Mouse (Mus musculus): ENCODE results near the gene Cyth1. TPM values are rescaled to one million over a fixed set of nuclear protein-coding genes. Genes with fewer than 3 reads are reported as not detected.

The Cyth1 gene
- polyA plus RNA-seq, 1 experiment from 2014 or later: 28.5 TPM

DNA sequence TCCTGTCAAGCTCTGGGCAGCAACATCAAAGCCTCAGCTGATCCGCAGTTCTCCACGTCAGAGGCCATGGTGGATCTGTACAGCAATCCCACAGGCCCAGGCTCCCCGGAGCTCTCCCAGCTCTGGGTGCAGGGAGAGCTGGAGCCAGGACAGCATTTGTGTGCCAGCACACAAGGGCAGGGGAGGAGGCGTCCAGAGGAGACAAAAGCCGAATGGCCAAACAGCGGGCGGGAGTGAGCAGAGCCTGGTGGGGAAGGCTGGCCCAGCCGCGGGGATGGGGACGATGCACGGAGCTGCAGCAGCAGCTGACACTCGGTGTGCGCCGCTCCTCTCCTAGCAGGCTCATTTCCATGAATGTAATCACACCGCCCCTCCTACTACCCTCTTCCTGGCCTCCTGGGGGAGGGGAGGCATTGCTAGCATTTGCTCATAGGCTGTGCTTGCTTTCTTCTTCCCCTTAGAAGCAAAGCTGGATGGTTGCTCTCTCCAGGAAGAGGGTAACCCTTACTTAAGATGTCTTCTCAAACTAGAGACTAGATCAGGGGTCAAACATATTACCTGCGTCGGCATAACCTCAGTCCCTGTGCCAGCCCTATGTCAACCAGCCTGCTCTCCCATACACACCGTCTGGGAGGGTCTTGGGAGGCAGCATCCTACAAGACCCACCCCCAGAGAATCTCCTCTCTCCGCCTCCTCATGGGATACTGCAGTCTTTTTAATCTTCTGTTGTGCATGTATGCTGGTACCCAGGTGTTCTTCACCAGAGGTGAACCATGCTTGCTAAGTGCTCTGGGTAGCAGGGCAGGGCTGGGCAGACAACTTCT, 45.8 kb downstream of the Cyth1 start:
- peaks cover 68% of the 10 kb centered on the region for H3K4me1 ChIP-seq
- peak overlapping the region; percentile 72 for H3K4me2 ChIP-seq (replicated peaks)
- peak overlapping the region; percentile 51 for H3K4me3 ChIP-seq
- H3K9ac ChIP-seq (replicated peaks): peak overlapping the region; percentile 71
- H3K9me3 ChIP-seq: no peaks in the 10 kb centered on the region
- no peaks in the 10 kb centered on the region for H3K27me3 ChIP-seq
- H3K27ac ChIP-seq (replicated peaks): peak overlapping the region; percentile 97
- H3K36me3 ChIP-seq: no peaks in the 10 kb centered on the region
- 3% methylated on average over 19 of the region's 19 CpGs for WGBS
- ATAC-seq (ENCODE audit: low FRiP score, low read depth): peak; percentile 92

DNA sequence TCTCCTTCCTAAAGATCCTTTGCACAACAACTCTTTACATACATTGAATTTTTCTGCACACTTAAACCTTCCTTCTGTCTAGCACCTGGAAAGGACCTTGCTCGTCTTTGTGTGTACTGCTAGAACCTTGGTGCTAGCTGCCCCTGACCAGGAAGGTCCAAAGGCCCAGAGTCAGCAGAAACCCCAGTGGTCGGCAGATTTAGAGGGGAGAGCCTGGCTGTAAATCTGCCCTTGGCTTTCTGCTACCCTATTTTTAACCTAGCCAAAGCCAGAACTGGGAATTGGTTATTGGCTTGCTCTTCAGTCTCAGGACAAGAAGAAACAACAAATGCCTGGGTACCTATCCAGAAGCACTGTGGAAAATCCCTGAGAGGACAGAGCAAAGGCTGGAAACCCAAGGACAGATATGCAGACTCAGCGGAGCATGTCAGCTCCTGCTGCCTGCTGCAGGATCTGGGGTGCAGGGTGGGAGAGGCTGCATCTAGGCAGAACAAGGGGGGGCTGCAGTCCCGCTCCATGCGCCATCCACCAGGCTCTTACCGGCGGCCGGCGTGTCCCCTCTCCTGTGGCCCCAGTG, 46.5 kb downstream of the Cyth1 start:
- Histone ChIP-seq H3K36me3 (no peaks in the 10 kb centered on the region), H3K27me3 (no peaks in the 10 kb centered on the region), H3K4me1 (peaks cover 69% of the 10 kb centered on the region), H3K4me3 (peak overlapping the region; percentile 51), H3K4me2 (replicated peaks) (peak overlapping the region; percentile 72), H3K9ac (replicated peaks) (peak overlapping the region; percentile 71), H3K9me3 (no peaks in the 10 kb centered on the region), H3K27ac (replicated peaks) (peak overlapping the region; percentile 97)
- no peak for ATAC-seq (ENCODE audit: low FRiP score, low read depth)
- WGBS: 8% methylated on average over 9 of the region's 9 CpGs

DNA sequence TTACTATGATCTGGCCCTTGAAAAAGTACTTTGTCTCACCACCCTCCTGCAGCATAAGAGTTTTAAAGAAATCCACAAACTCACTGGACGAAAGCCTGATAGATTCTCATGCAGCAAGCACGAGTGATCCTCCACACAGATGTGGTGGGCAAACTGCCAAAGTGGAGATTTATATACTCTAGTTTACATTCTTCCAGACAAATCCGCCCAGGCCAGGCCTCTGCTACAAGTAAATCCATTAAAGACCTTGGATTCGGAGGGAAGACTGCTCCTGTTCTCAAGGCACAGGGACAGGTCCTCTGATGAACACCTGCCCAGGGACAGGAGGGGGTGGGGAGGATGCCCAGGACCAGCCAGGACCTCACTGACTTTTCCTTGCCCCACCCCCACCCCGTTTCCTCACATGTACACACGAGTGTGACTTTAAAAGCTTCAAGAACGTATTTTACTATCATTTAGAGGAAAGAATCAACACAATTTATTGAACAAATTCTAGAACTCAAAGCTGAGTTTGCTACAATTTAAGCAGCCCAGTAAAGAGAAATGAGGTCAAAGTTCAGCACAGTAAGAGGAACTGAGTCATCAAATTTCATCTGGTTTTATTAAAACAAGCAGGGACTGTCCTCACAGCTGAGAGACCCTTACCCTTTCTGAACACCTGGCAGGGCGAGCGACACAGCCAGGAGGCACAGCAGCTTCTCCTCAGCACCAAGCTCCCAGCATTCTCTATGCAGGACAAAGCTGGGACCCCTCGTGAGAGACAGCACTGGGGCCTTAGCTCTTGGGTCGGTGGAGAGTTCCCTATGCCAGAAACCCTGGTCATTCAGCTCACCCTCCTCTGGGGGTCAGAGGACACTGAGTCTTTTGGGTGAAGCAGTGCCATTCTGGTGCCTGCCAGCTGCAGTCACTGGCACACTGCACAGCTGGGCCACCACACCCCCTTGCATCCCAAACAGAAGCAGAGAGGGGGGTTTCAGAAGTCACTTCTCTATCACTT, 47.3 kb downstream of the Cyth1 start:
- Histone ChIP-seq H3K27ac (replicated peaks) (peak overlapping the region; percentile 97), H3K27me3 (no peaks in the 10 kb centered on the region), H3K4me3 (peak overlapping the region; percentile 51), H3K4me1 (peaks cover 77% of the 10 kb centered on the region), H3K4me2 (replicated peaks) (peak overlapping the region; percentile 72), H3K9ac (replicated peaks) (peak overlapping the region; percentile 71), H3K36me3 (no peaks in the 10 kb centered on the region), H3K9me3 (no peaks in the 10 kb centered on the region)
- 37% methylated on average over 11 of the region's 11 CpGs for whole genome bisulfite sequencing
- no peak for ATAC-seq (ENCODE audit: low FRiP score, low read depth)

DNA sequence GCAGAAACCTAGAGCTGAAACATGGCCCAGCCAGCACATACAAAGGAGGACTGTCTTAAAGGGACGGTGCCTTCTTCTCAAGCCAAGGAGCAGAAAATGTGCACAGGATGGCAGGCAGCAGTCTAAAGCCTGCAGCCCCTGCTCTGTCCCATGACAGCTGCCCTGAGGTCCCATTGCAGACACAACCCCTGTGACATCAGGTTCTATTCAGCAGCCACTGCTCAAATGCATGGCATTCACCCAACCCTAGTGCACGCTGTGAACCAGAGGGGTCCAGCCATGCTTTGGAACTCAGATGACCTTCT, 50.1 kb downstream of the Cyth1 start:
- ATAC-seq (ENCODE audit: low FRiP score, low read depth): no peak
- Histone ChIP-seq H3K4me1 (peaks cover 76% of the 10 kb centered on the region), H3K36me3 (no peaks in the 10 kb centered on the region; the same call in 1 of the 2 replicates), H3K27ac (replicated peaks) (peak overlapping the region; percentile 86), H3K4me2 (replicated peaks) (peak overlapping the region; percentile 52), H3K4me3 (peak overlapping the region; percentile 14; the same call in 1 of the 2 replicates), H3K9ac (replicated peaks) (peak overlapping the region; percentile 47), H3K9me3 (no peaks in the 10 kb centered on the region), H3K27me3 (no peaks in the 10 kb centered on the region)
- 18% methylated on average over 2 of the region's 2 CpGs for WGBS

DNA sequence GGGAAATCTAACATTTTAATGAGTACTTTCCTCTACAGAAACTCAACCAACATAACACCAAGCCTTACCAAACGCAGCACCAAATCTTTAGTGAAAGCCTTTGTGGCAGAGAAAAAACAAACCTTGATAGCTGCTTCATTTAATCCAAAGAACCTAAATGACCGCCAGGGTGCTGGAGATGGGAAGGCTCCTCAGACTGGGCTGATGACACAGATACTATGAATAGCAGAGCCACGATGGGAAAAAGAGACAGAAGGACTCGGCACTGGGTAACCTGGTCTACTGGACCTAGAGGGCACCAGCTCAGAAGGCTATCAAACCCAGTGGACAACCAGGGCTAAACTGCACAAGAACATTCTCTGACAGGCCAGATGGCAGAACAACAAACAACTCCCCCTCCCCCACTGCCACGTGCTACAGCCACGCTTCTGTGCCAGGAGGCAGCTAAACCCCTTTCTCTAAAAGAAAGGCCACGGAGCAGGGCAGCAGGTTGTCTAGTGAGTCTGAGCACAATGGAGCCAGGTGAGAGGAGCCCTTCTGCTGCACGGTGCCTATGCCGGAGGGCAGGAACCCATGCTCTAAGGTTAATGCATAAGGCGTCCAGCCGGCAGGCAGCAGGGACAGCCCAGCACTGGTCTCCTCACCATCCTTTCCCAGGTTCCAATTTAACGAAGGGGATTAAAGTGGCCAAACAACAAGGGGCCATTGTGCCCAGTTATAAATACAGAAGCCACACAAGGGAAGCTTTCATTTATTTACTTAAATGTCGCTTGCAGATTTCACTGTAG, 50.7 kb downstream of the Cyth1 start:
- H3K4me3 ChIP-seq: peak overlapping the region; percentile 14; the same call in 1 of the 2 replicates
- H3K36me3 ChIP-seq: peaks cover 5% of the 10 kb centered on the region; the same call in 1 of the 2 replicates
- H3K9me3 ChIP-seq: no peaks in the 10 kb centered on the region
- ATAC-seq (ENCODE audit: low FRiP score, low read depth): peak; percentile 14; the same call in 1 of the 2 replicates
- H3K4me1 ChIP-seq: peaks cover 71% of the 10 kb centered on the region
- H3K9ac ChIP-seq (replicated peaks): peak overlapping the region; percentile 47
- H3K4me2 ChIP-seq (replicated peaks): peak overlapping the region; percentile 52
- 26% methylated on average over 13 of the region's 13 CpGs for WGBS
- no peaks in the 10 kb centered on the region for H3K27me3 ChIP-seq
- peak overlapping the region; percentile 86 for H3K27ac ChIP-seq (replicated peaks)

DNA sequence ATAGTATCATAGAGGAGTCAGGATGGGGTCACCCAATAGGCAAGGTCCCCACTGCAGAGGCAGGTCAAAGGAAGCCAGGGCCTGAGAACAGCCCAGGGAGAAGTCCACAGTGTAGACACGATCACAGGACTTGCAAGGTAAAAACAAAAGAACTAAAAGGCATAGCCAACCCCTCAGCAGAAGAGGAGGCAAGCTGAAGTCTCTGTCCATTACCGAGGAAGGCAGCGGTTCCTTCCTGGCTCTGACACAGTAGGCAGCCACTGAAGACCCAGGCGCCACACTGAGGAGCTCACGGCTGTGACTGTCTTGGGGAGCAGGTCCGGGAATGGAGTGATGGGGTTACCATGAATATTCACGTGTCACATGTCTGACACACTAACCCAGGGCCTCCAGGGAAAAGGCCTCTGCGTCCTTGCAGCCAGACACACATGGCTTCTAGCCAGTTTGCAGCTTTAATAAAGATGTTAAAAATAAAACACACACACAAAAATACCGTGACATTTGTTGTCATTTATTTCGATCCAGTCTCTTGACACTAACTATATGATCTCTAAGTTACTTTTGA, 51.5 kb downstream of the Cyth1 start:
- Histone ChIP-seq H3K4me2 (replicated peaks) (peak overlapping the region; percentile 25; the same call in 1 of the 2 replicates), H3K27ac (replicated peaks) (peak overlapping the region; percentile 56; the same call in 1 of the 2 replicates), H3K4me3 (no peak overlapping the region), H3K36me3 (peaks cover 11% of the 10 kb centered on the region), H3K4me1 (peaks cover 63% of the 10 kb centered on the region), H3K9ac (replicated peaks) (no peak overlapping the region), H3K27me3 (no peaks in the 10 kb centered on the region), H3K9me3 (no peaks in the 10 kb centered on the region)
- 52% methylated on average over 10 of the region's 10 CpGs for WGBS
- ATAC-seq (ENCODE audit: low FRiP score, low read depth): no peak

DNA sequence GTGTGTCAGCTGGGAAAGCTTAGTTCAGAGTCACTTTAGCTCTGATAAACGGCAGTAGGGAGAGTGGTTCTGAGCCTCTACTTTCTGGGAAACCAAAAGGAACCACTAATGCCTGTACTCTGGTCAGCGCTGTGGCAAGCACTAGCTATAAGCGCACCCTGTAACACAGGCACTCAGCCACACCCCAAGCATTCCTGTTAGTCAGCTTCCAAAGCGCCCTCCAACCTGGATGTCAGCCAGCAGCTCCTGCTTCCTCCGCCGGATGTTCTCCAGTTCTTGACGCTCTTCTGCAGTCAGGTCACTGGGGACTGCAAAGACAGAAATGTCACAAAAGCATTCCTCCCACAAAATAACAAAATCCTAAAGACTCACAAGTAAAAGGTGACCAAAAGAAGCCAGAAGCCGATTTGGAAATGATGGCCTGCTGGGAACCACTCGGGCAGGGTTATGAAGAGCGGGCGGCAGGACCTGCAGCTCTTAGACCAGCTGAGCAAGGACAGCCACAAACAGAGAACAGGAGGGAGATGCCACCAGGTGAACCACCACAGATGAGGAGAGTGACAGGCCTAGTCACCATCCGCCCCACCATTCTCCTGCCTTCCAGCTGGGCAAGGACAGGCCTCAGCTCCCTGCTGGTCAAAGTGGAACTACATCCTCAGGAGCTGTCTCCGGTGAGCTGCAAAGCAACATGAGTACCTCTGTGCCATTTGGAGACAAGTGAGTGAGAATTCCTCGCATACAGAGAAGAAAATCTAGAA, 54.8 kb downstream of the Cyth1 start:
- no peak for ATAC-seq (ENCODE audit: low FRiP score, low read depth)
- Histone ChIP-seq H3K4me1 (peaks cover 31% of the 10 kb centered on the region), H3K27me3 (no peaks in the 10 kb centered on the region), H3K4me2 (replicated peaks) (no peak overlapping the region), H3K27ac (replicated peaks) (no peak overlapping the region), H3K4me3 (no peak overlapping the region), H3K9me3 (no peaks in the 10 kb centered on the region), H3K36me3 (peaks cover 37% of the 10 kb centered on the region), H3K9ac (replicated peaks) (no peak overlapping the region)
- 85% methylated on average over 14 of the region's 14 CpGs for WGBS

DNA sequence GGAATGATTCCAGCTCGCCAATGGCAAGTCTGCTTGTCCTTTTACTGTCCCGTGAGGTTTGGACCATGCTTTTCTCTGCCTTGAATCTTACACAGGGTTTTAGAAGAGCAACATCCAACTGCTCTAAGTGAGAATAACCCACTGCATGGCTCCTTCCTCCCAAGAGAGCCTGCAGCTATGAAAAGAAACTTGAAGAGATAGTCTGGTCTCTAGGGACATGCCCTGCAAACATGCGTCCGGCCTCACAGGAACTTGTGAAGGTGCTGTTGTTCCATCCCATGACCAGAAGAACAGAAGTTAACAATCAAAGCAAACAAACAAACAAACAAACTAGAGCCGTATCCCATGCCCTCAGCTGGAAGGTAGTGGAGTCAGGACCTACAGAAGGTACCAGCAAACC, 55.4 kb downstream of the Cyth1 start:
- Histone ChIP-seq H3K36me3 (peaks cover 42% of the 10 kb centered on the region), H3K4me1 (peaks cover 25% of the 10 kb centered on the region), H3K4me2 (replicated peaks) (no peak overlapping the region), H3K9ac (replicated peaks) (no peak overlapping the region), H3K9me3 (no peaks in the 10 kb centered on the region), H3K4me3 (no peak overlapping the region), H3K27ac (replicated peaks) (no peak overlapping the region), H3K27me3 (no peaks in the 10 kb centered on the region)
- WGBS: 92% methylated on average over 5 of the region's 5 CpGs
- no peak for ATAC-seq (ENCODE audit: low FRiP score, low read depth)

DNA sequence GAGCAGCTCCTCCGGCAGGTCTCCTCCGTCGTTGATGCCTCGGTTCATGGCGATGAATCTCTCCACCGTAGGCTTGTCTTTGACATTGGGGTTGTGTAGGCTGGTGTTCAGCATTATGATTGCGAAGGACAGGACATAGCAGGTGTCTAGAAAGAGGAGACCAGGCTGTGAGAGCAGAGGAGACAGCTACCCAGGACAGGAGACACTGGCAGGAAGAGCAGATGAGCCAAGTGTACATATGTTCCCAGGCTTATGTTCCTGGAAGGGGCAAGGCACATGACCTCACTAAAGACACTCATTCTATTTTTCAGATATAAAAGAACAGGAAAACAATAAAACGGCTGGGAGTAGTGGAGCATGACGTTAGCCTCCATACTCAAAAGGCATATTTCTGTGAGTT, 65.6 kb downstream of the Cyth1 start:
- H3K36me3 ChIP-seq: peaks cover 69% of the 10 kb centered on the region
- no peaks in the 10 kb centered on the region for H3K27me3 ChIP-seq
- H3K4me1 ChIP-seq: no peaks in the 10 kb centered on the region
- 87% methylated on average over 9 of the region's 9 CpGs for WGBS
- ATAC-seq (ENCODE audit: low FRiP score, low read depth): no peak
- H3K9ac ChIP-seq (replicated peaks): no peak overlapping the region
- H3K27ac ChIP-seq (replicated peaks): no peak overlapping the region
- H3K4me2 ChIP-seq (replicated peaks): no peak overlapping the region
- no peak overlapping the region for H3K4me3 ChIP-seq
- no peaks in the 10 kb centered on the region for H3K9me3 ChIP-seq

DNA sequence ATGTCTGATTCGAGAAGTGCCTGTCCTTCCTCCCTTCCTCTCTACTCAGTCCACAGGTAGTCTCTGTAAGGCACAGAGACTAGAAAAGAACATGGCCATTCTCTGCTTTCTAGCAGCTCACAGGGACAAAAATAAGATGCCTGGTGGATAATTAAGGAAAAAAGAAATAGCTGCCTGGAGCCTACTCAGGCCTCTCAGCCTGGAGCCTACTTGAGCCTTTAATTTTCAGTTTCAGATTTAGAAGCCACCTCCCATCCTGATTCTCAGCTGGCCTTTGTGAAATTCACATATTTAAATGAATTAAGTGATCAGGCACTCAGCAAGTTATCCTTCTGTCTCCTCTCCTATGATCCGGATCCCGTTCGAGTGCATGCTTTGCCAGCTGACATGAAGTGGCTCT, 66.0 kb downstream of the Cyth1 start:
- no peaks in the 10 kb centered on the region for H3K9me3 ChIP-seq
- no peaks in the 10 kb centered on the region for H3K4me1 ChIP-seq
- peaks cover 70% of the 10 kb centered on the region for H3K36me3 ChIP-seq
- 87% methylated on average over 4 of the region's 4 CpGs for WGBS
- ATAC-seq (ENCODE audit: low FRiP score, low read depth): no peak
- H3K27ac ChIP-seq (replicated peaks): no peak overlapping the region
- no peak overlapping the region for H3K9ac ChIP-seq (replicated peaks)
- H3K27me3 ChIP-seq: no peaks in the 10 kb centered on the region
- no peak overlapping the region for H3K4me3 ChIP-seq
- H3K4me2 ChIP-seq (replicated peaks): no peak overlapping the region
